ENCODE assay signal across 18 mouse cellular contexts in the genomic region with DNA sequence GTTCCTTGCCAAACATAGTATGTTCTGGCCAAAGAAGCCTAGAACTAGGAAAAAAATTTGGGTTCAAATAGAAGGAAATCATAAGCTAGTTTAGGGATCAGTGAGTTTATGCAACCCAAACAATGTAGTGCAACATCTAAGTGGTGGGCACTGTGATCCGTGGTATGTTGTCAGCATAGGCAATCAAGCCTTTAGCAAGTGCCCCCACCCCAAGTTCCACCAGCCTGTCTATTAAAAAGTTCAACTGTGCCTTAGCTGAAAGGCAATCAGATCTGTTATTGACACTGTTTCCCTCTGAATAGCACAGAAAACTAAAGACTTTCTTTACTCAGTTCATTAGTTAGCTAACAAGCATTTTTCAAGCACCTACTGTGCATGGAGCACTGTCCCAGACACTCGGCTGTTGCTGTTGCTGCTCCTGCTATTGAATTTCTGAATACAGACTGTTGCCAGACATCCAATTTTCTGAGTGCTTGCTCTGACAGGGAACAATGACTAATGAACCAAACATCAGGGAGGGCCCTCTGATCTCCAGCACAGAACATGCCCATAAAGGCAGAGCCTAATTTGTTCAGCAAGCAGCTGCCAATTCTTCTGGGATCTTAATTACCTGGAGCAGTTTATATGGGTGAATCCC. TPM values are rescaled to one million over a fixed set of nuclear protein-coding genes. Genes with fewer than 3 reads are reported as not detected.
DNase-seq lines count a peak whose midpoint lies in the region; ATAC-seq and TF ChIP-seq lines count a peak whose summit lies in the region.
"Had no signal": no experiment of that assay in that cellular context is flagged by ENCODE, and none has a peak within 500 bp of the region (broad histone marks: within the 10 kb centered on the region; RNA-seq: fewer than 3 reads in every experiment).

No protein-coding gene starts in this region.

- H3K4me2 ChIP-seq in hindbrain, embryonic 11.5 days (replicated peaks; ENCODE audit: low read depth, low read length) = no peak overlapping the region
- H3K4me2 ChIP-seq in hindbrain, embryonic 12.5 days (replicated peaks) = no peak overlapping the region
- H3K4me2 ChIP-seq: neural tube, embryonic 12.5 days; stomach, embryonic 15.5 days had no signal

- DNase-seq in frontal cortex, postnatal 36 days (ENCODE audit: low spot score in 2 of 2) = no peak
- DNase-seq in hindbrain, embryonic 11.5 days (ENCODE audit: low spot score) = peak; percentile 0
- DNase-seq in adipocyte (ENCODE audit: low spot score) = peak; percentile 24
- DNase-seq in forelimb bud, embryonic 11.5 days (ENCODE audit: low read depth, low spot score) = peak; percentile 3
- DNase-seq in thymus, adult 2 months = no peak
- DNase-seq: adrenal gland, postnatal 36 days; cerebellum, adult 11 months; kidney, adult 8-10 months; liver, postnatal 0 days; thymus, postnatal 25 days had no signal

- H3K27ac ChIP-seq in hindbrain, embryonic 11.5 days (ENCODE audit: low read depth, low read length) = no peak overlapping the region
- no peak overlapping the region for H3K27ac ChIP-seq in hindbrain, embryonic 12.5 days
- no peak overlapping the region for H3K27ac ChIP-seq in thymus, adult 2 months (ENCODE audit: control insufficient read depth, insufficient read depth, low read length)
- H3K27ac ChIP-seq: left cerebral cortex, adult 2 months; macrophage; neural tube, embryonic 12.5 days; stomach, embryonic 15.5 days had no signal

- no peaks in the 10 kb centered on the region for H3K4me1 ChIP-seq in hindbrain, embryonic 11.5 days (replicated peaks; ENCODE audit: control insufficient read depth, insufficient read depth, low read length)
- H3K4me1 ChIP-seq in hindbrain, embryonic 12.5 days = no peaks in the 10 kb centered on the region
- H3K4me1 ChIP-seq in thymus, adult 2 months (replicated peaks; ENCODE audit: control insufficient read depth, insufficient read depth, low read length) = no peaks in the 10 kb centered on the region
- H3K4me1 ChIP-seq: neural tube, embryonic 12.5 days; stomach, embryonic 15.5 days had no signal

- no peaks in the 10 kb centered on the region for H3K36me3 ChIP-seq in hindbrain, embryonic 11.5 days (ENCODE audit: control insufficient read depth, insufficient read depth, low read length)
- H3K36me3 ChIP-seq in hindbrain, embryonic 12.5 days = no peaks in the 10 kb centered on the region
- no peaks in the 10 kb centered on the region for H3K36me3 ChIP-seq in thymus, adult 2 months (ENCODE audit: control insufficient read depth, insufficient read depth, low read length)
- H3K36me3 ChIP-seq: neural tube, embryonic 12.5 days; stomach, embryonic 15.5 days had no signal

- H3K9ac ChIP-seq in hindbrain, embryonic 11.5 days (ENCODE audit: low read depth, low read length) = no peak overlapping the region
- H3K9ac ChIP-seq in hindbrain, embryonic 12.5 days = no peak overlapping the region
- H3K9ac ChIP-seq: liver, postnatal 0 days; neural tube, embryonic 12.5 days; stomach, embryonic 15.5 days had no signal

- H3K4me3 ChIP-seq in hindbrain, embryonic 11.5 days (ENCODE audit: low read depth, low read length) = no peak overlapping the region
- no peak overlapping the region for H3K4me3 ChIP-seq in hindbrain, embryonic 12.5 days
- no peak overlapping the region for H3K4me3 ChIP-seq in thymus, adult 2 months (ENCODE audit: control insufficient read depth, insufficient read depth, low read length)
- H3K4me3 ChIP-seq: left cerebral cortex, adult 2 months; neural tube, embryonic 12.5 days; stomach, embryonic 15.5 days had no signal

- ATAC-seq in frontal cortex, adult (ENCODE audit: low TSS enrichment) = 0 out of 2 replicates have a peak, but pooled peaks have one; percentile 20
- ATAC-seq in hindbrain, embryonic 11.5 days (ENCODE audit: low FRiP score) = no peak
- ATAC-seq in hindbrain, embryonic 12.5 days (ENCODE audit: low FRiP score) = no peak
- ATAC-seq: hindbrain, embryonic 16.5 days; liver, postnatal 0 days; midbrain, embryonic 16.5 days had no signal

- H3K27me3 ChIP-seq in hindbrain, embryonic 11.5 days (ENCODE audit: control insufficient read depth, insufficient read depth, low read length) = peaks cover 15% of the 10 kb centered on the region; the same call in 1 of the 2 replicates
- peaks cover 83% of the 10 kb centered on the region for H3K27me3 ChIP-seq in hindbrain, embryonic 12.5 days
- no peaks in the 10 kb centered on the region for H3K27me3 ChIP-seq in thymus, adult 2 months (ENCODE audit: control insufficient read depth, insufficient read depth, low read length)

- no peaks in the 10 kb centered on the region for H3K9me3 ChIP-seq in hindbrain, embryonic 11.5 days (ENCODE audit: control insufficient read depth, low read length)
- no peaks in the 10 kb centered on the region for H3K9me3 ChIP-seq in hindbrain, embryonic 12.5 days (replicated peaks)
- H3K9me3 ChIP-seq: neural tube, embryonic 12.5 days; stomach, embryonic 15.5 days had no signal

- no peak for TF ChIP-seq CTCF in thymus, adult 2 months (IDR thresholded peaks at IDR 0.05; ENCODE audit: borderline replicate concordance, control insufficient read depth, extremely low read depth, insufficient read depth, low read length, poor library complexity)

- WGBS in hindbrain, embryonic 11.5 days = 52% methylated on average over 2 of the region's 2 CpGs
- WGBS in hindbrain, embryonic 12.5 days = 43% methylated on average over 2 of the region's 2 CpGs
- 89% methylated on average over 2 of the region's 2 CpGs for WGBS in thymus, adult 2 months

- TF ChIP-seq POLR2A in thymus, adult 2 months (IDR thresholded peaks at IDR 0.05; ENCODE audit: control insufficient read depth, extremely low read depth, insufficient read depth, low read length, poor library complexity) = no peak

RNA-seq across cellular contexts. Expression of gene Tsc22d3, which starts 27.6 kb away (rescaled TPM):
- polyA plus RNA-seq in hindbrain, embryonic 11.5 days (2014; fragmentation: Nextera tagmentation; extraction: Ambion mirVana) = 147 and 151 TPM in 2 replicates
- 119 and 126 TPM in 2 replicates for polyA plus RNA-seq in hindbrain, embryonic 12.5 days (2016; fragmentation: Nextera tagmentation; extraction: Ambion mirVana)
- 74.2 and 95.0 TPM in 2 replicates for polyA plus RNA-seq in thymus, adult 2 months (2012; rRNA removed)

Comparison
In these comparisons a context has a peak if more than half of its experiments do, and no peak if none do; other contexts are left out.
1. DNase-seq: peak in hindbrain, embryonic 11.5 days (single experiment), adipocyte (single experiment) and forelimb bud, embryonic 11.5 days (single experiment); none in frontal cortex, postnatal 36 days (0 of 2) and thymus, adult 2 months (single experiment).